Mouse (Mus musculus): ENCODE data around the gene Usp47.

DNA sequence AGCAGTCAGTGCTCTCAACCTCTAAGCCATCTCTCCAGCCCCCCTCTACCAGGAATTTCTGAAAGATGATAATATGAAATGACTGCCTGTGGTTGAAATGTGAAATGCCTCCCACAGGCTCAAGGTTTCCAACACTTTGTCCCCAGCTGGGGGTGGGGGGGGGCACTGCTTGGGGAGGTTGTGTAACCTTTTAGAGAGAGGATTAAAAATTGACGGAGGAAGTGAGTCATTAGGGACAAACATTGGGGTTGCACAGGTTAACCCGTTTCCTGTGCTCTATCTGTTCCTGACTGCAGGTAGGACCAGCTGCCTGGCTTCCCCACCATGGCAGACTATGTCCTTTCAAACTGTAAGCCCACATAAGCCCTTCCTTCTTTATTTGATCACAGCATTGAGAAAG is 12.8 kb upstream of the Usp47 start:
- TF ChIP-seq POLR2A (IDR thresholded peaks at IDR 0.05; ENCODE audit: borderline replicate concordance, extremely low read depth, insufficient read depth, insufficient read length, poor library complexity, severe bottlenecking) (no peak), CTCF (IDR thresholded peaks at IDR 0.05; ENCODE audit: borderline replicate concordance, extremely low read depth, insufficient read depth, insufficient read length) (no peak)

All from brain, embryonic 14.5 days (tissue).